Mouse (Mus musculus) neutrophil, adult 59 days (primary cell): ENCODE results near the gene Mup20. TPM values are rescaled to one million over a fixed set of nuclear protein-coding genes. Genes with fewer than 3 reads are reported as not detected.

Source experiments
- total RNA-seq, 2 experiments: library from RNA; stranded (reverse); gene quantifications; 1 replicate in 1 of 2; 2 replicates in 1 of 2; pipeline ENCODE4 v1.2.4; 2023

Mup20 gene
- total RNA-seq: not detected

DNA sequence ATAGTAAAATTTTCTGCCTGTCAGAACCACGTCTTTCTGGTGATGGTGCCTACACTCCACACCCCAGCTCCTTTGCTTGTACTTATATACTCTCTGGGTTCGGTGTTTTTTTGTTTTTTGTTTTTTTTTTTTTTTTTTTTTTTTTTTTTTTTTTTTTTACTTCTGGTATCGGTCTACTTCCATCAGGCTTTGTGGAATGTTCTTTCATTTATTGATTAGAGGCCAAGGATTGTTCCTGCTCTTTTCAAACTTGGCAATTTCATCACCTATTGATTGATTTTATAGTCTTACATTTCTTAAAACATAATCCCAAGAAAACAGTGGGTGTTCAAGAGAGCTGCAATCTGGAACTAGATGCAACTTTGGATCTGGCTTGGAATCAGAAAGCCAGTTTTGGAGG lies at the start of gene Mup20:
Gene Mup20, minus strand, starts transcription at position 101 of the 400 bp plus-strand sequence.

DNA sequence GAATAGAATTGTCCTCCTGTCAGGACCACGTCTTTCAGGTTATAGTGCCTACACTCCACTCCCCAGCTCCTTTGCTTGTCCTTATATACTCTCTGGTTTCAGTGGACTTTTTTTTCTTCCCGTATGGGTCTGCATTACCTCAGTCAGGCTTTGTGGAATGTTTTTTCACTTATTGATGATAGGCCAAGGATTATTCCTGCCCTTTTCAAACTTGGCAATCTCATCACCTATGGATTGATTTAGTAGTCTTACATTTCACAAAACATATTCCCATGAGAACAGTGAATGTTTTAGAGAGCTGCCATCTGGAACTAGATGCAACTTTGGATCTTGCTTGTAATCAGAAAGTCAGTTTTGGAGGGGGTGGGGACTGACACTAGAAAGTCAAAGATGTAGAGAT lies 33.3 kb upstream of the Mup20 start, which contains the start of gene Mup3:
Gene Mup3, minus strand, starts transcription at position 102 of the 400 bp plus-strand sequence.

Other genes starting within 250 kb of the Mup20 start
- not detected for gene Mup5, start 218.9 kb downstream of the Mup20 start, total RNA-seq
- not detected for gene Mup3, start 33.2 kb upstream of the Mup20 start, total RNA-seq
- gene Mup21, start 96.7 kb upstream of the Mup20 start, total RNA-seq: not detected
- gene Zfp37, start 176.9 kb upstream of the Mup20 start, total RNA-seq: not detected
- 10 to 100 TPM; 51.4 to 57.8 TPM for gene Slc31a2, start 208.4 kb upstream of the Mup20 start, total RNA-seq